8 mouse cellular contexts compared by ENCODE assay signal in genomic region chr17:35701978-35702461, GRCm38 (mm10). TPM values are rescaled to one million over a fixed set of nuclear protein-coding genes. Genes with fewer than 3 reads are reported as not detected.
DNase-seq lines count a peak whose midpoint lies in the region.

No protein-coding gene starts in this region.

- DNase-seq in MN1 (ENCODE audit: low spot score) = peak; percentile 71
- peak; percentile 64 to 67 for DNase-seq in cerebellum, adult 18-20 months
- peak; percentile 29 to 46 for DNase-seq in gastrocnemius, adult 8-10 months (ENCODE audit: low spot score in 2 of 2)
- DNase-seq in kidney, adult 11 months = peak; percentile 88
- peak; percentile 72 to 76 for DNase-seq in lung, adult 18-20 months
- peak; percentile 45 for DNase-seq in retina, postnatal 1 day
- DNase-seq in frontal cortex, adult 2 months (ENCODE audit: extremely low spot score in 1 of 2, low spot score in 1 of 2) = no peak
- DNase-seq in frontal cortex, postnatal 10 days (ENCODE audit: low spot score in 2 of 2) = no peak

RNA-seq across cellular contexts. Expression of gene Ddr1, which starts 2.4 kb away (rescaled TPM):
- total RNA-seq in gastrocnemius, adult 8-10 months (2022) = 10 to 100 TPM; 13.7 to 20.0 (median 15.9) TPM
- 46.6 and 46.8 TPM in 2 replicates for polyA plus RNA-seq in frontal cortex, adult 2 months (2012; rRNA removed)

RNA-seq across cellular contexts. Expression of gene Gtf2h4, which starts 28.5 kb away (rescaled TPM):
- total RNA-seq in gastrocnemius, adult 8-10 months (2022) = 10 to 100 TPM; 16.0 to 21.6 (median 17.9) TPM
- polyA plus RNA-seq in frontal cortex, adult 2 months (2012; rRNA removed) = 26.2 and 26.6 TPM in 2 replicates

RNA-seq across cellular contexts. Expression of gene Vars2, which starts 34.6 kb away (rescaled TPM):
- total RNA-seq in gastrocnemius, adult 8-10 months (2022) = 10 to 100 TPM in 2 of 4 experiments, 1 to 10 TPM in 2; 9.0 to 15.4 (median 10.3) TPM
- polyA plus RNA-seq in frontal cortex, adult 2 months (2012; rRNA removed) = 34.1 and 36.7 TPM in 2 replicates

RNA-seq across cellular contexts. Expression of gene Mucl3, which starts 58.5 kb away (rescaled TPM):
- not detected for total RNA-seq in gastrocnemius, adult 8-10 months (2022)
- polyA plus RNA-seq in frontal cortex, adult 2 months (2012; rRNA removed) = 0.08 TPM in 1 of 2 replicates, not detected in the other

Comparison
In these comparisons a context has a peak if more than half of its experiments do, and no peak if none do; other contexts are left out.
1. DNase-seq: peak in MN1 (single experiment), cerebellum, adult 18-20 months (2 of 2), gastrocnemius, adult 8-10 months (2 of 2), kidney, adult 11 months (single experiment), lung, adult 18-20 months (2 of 2) and retina, postnatal 1 day (single experiment); none in frontal cortex, adult 2 months (0 of 2) and frontal cortex, postnatal 10 days (0 of 2).